Mouse (Mus musculus): ENCODE results near the gene Crnkl1.

Crnkl1 gene

DNA sequence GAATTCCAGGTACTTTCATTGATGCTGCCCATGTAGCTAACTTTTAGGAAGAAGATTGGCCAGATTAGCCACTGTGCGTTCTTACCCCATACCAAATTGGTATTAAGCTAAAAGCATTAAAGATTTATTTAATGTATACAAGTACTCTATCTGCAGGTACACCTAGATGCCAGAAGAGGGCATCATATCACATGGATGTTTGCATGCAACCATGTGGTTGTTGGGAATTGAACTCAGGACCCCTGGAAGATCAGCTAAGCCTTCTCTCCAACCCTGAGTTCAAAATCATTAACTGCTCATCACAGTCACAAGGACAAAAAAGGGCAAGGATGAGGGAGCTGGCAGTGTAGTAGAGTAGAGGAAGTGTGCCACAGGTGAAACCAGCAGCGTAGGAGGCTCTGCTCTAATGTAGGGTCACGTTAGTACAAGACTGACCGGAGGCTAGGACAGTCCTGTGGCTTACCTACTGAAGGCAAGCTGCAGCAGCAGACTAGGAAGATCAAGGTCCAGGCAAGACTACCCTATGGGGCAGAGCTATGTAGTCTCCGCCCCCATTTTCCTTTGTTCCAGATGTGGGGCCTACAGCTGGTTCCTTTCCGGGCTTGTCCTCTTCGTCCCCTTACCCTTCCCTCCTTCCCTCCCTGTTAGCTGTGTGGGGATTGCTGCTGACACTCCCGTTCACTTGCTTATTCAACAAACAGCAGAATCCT lies 13.7 kb downstream of the Crnkl1 start:
- DNase-seq, result peak; percentile 69

DNA sequence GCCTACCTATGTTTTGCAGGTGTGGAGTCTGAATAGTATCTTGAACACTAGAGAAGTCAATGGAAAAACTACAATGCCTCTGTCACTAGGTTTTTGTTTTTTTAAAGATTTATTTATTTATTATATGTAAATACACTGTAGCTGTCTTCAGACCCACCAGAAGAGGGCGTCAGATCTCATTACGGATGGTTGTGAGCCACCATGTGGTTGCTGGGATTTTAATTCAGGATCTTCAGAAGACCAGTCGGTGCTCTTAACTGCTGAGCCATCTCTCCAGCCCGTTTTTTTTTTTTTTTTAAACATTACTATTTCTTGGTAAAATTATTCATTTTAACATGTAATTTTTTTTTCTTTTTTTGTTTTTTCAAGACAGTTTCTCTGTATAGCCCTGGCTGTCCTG lies 28.9 kb downstream of the Crnkl1 start:
- peak; percentile 12 for DNase-seq

- peak; percentile 83 for DNase-seq
Measured at GRCm38 (mm10) chr2:145905156-145905555, 29.7 kb downstream of the Crnkl1 start.

DNA sequence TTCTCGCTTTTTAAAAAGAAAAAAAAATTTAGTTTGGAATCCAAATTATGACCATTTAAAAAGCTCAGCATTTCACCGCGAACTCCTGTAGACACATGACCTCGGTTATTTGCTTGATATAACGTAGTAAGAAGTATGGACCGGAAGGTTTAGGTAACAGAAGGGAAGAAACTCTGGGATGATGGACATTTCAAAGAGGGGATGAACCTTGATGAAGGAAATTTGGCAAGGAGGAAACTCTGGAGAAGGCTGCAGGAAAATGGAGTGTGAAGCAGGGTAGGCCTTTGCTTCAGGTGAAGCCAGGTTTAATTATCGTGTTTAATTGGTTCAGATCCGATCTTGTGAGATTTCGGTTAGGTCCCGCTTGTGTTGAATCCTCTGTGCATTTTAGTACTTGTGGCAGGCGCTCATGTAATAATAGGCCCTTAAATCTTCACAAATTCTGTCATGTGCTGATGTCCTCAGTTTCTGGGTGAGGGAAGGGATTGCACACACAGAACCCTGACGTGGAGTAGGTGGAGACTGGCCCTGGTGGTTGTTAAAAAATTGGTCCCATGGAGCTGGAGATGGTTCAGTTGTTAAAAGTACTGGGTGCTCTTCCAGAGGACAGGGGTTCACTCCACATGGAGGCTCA lies 30.7 kb downstream of the Crnkl1 start:
- DNase-seq, result peak; percentile 83

DNA sequence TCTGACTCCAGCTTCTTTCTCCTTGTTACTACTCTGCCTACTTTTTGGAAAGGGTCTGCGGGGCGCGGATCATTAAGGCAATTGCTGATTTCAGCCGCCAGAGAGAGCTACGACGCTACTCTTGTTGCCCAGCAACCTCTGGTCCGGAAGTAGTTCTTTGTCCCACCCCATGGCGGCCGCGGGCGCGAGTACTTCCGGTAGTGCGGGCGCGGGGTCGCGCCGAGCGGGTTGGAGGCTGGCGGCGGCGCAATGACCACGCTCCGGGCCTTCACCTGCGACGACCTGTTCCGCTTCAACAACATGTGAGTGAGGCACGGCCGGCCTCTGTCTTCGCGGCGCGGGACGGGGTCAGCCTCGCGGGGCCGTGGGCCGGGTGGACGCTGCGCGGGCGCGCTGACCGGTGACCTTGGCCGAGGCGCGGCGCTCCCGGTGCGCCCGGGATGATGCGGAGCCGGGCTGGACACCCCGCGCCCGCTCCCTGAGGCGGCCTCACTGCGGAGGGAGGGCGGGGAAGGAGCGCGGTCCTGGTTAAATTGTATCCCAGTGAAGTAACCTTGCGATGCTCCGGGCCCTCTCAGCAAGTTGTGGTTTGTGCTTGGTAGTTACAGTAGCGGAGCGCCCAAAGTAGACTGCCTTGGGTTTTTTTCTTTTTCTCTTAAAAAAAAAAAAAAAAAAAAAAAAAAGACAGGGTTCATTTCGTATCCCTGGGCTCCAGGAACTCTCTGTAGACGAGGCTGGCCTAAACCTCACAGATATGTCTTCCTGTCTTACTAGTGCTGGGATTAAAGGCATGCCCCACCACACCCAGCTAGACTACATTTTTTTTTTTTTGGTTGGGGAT lies 31.5 kb downstream of the Crnkl1 start:
- DNase-seq, result peak; percentile 99

- DNase-seq, result peak; percentile 89
Measured at GRCm38 (mm10) chr2:145901861-145902260, 33.0 kb downstream of the Crnkl1 start, which contains the start of gene Naa20. Gene Naa20 (plus strand): TSS chr2:145902099.

- DNase-seq, result peak; percentile 75
Measured at GRCm38 (mm10) chr2:145900318-145900717, 34.5 kb downstream of the Crnkl1 start.

DNA sequence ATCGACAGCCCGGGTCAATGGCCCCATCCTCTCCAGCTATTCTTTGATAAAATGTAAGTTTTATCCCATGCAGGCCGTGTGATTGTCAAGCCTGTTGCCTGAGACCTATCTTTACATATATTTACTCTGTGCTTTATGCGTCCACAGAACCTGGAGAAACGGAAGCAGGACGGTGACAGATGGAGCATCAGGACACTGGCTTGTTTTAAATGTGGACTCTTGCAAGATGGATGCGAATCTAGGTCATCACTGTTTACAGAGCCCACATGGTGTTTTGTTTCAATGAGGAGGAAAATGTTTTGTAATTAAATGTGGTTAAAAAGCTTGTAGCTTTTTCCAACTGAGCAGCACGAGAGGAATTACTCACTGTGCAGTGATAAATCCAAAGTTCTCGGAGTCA lies 36.7 kb downstream of the Crnkl1 start:
- peak; percentile 68 for DNase-seq

- peak; percentile 55 for DNase-seq
Measured at GRCm38 (mm10) chr2:145893756-145894155, 41.1 kb downstream of the Crnkl1 start.

GRCm38 (mm10) chr2:145890571-145890970 lies 44.2 kb downstream of the Crnkl1 start:
- DNase-seq, result no peak

- no peak for DNase-seq
Measured at GRCm38 (mm10) chr2:145888766-145889480, 45.9 kb downstream of the Crnkl1 start.

DNA sequence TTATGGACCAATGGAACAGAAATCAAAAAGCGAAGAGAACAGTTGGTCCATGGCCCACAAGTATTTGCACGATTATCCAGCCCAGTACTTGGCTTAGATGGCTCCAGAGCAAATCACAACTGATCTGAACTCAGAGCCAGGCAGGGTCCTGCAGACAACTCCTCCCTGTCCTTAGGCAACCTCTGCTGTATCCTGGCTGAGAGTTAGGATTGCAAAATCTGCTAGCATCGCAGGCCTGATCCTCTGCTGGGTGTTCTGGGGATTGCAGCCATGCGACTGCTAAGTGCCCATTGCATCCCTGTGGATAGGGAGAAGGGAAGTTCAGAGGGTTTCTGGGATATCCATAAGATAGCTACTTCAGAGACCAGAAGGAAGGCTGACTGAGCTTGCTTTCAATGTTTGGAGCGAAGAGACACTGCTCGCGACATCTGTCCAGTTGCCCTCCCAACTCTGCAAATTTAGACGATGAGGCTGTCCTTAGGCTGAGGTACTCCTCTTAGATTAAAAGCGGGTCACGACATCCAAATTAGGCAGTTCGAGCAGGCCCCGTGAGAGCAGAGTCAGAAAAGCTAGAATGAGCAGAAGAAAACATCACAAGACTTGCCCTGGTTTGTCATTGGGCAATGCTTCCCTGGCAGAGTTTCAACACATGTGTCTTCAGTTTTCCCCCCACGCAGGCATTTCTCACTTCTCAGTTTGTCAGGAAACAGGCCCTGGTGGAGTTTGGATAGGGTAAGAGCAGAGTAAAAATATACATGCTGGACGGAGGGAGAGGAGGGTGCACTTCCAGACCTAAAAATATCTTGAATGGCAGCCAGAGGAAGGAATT lies 46.7 kb downstream of the Crnkl1 start:
- DNase-seq, result peak; percentile 99

DNA sequence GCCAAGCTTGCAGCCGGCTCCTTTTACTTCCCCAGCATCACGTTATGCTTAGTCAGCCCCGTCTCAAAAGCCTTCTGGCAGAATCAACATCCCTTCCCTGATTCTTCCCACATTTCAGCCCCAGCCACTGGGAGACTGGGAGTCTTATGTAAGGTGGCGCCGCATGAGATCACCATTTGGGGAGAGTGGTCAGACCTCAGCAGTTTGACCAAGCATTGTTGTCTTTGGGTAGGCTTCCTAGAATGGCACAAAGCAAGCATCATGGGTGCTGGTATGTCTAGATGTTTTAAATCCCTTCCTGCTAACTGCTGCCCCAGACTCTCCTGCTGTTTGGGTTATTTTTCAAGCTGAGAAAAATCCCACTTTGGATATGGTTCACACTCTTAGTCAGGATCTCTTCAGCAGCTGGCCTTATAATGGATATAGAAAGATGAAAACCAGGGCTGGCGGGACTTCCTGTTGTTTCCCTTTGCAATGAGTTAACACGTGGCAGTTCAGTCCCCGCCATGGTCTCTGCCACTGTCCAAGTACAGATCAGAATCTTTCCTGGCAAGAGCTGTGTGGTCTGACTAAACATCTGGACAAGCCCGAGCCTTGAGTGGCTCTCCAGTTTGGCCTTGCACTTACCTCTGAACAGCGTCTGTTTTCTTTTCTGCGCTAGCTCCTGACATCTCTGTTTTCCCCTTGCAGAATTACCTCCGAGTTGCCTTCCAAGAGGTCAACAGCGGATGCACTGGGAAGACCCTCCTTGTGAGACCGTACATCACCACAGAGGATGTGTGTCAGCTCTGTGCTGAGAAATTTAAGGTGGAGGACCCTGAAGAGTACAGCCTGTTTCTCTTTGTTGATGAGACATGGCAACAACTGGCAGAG lies 49.7 kb downstream of the Crnkl1 start:
- DNase-seq, result peak; percentile 99

- DNase-seq, result peak; percentile 95
Measured at GRCm38 (mm10) chr2:145884036-145884912, 50.5 kb downstream of the Crnkl1 start.

GRCm38 (mm10) chr2:145882398-145882797 lies 52.4 kb downstream of the Crnkl1 start:
- DNase-seq, result no peak

DNA sequence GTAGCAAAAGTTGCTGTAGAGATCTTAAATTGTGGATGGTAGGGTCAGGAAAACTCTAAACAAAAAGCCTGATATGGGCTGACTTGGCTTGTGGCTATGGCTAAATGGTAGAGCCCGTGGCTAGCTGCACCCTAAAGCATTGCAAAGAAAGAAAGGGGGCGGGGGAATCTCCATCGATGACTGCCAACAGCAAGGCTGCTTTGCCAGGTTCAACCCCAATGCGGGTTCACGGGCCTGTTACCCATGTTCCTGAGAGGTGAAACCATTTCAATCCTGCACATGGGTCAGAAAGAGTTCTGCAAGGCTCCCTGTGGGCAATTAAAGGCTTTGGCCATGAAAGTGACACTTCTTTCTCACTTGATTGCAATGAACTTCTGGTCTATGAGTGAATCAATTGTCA lies 52.9 kb downstream of the Crnkl1 start:
- DNase-seq, result peak; percentile 77

DNA sequence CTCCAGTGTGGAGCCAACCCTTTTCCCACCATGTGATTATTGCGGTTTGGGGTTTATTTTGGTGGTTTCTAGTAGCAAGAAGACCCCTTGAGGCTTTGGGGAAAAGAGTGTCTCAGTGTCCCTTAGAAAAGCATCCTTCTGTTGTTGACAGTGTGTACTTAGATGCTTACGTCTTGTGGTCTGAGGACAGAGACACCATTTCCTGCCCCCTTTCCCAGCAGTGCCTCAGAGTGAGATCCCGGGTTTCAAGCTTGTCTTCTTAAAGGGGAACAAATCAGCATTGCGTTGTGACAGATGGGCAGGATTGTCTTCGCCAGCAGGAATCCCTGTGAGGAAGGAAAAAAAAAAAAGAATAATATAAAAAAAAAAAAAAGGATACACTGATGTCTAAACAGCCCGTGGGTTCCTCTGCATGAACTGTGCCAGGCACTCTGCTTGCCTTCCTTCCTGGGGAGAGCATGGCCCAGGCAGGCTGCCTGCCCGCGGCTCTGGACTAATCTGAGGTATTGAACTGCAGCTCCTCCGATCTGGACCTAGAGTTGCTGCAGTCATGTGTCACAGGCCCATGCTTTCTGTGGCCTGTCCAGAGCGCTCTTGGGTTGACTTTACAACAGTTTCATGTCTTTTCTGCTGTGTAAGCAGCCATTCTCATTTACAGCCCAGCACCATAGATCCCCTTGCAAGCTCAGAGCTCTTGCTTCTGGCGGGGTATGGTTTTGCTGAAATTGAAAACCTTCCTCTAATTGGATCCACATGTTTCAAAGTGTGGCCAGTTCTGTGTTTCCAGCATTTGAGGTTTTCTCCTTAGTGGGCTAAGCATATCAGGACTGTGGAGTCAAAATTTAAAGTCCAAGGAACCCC lies 53.7 kb downstream of the Crnkl1 start:
- DNase-seq, result peak; percentile 92

DNA sequence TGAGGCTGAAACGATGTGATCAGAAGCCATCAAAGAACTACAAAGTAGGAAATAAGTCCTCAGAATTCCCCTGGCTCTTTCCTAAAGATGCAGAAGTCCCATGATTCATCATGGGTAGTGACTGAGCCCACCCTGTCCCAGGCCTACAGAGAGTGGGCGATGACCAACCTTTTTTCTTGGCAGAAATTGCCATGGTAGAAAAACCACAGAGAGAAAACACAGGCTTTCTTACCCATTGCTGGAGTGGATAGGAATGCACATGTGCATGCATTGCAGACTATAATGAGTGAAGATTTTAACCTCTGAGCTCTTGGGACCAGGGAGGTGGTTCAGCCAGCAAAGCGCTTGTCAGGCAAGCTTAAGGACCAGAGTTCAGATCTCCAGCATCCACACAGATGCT lies 57.6 kb downstream of the Crnkl1 start:
- DNase-seq, result peak; percentile 74

All from heart, adult 11 months (tissue).